ENCODE assay signal across 7 mouse cellular contexts in genomic region chr8:105826861-105827848, GRCm38 (mm10). TPM values are rescaled to one million over a fixed set of nuclear protein-coding genes. Genes with fewer than 3 reads are reported as not detected.
DNase-seq lines count a peak whose midpoint lies in the region; ATAC-seq lines count a peak whose summit lies in the region.

Gene Ranbp10, minus strand, starts transcription at chr8:105827350.
Gene Tsnaxip1, plus strand, starts transcription at chr8:105827731.

- peak; percentile 99 for ATAC-seq in intestine, embryonic 16.5 days
- peak; percentile 98 for ATAC-seq in midbrain, embryonic 11.5 days (ENCODE audit: low FRiP score)

- peak within 1 kb of the TSS; percentile 87 for H3K4me3 ChIP-seq in intestine, embryonic 16.5 days (ENCODE audit: low read length)
- peak within 1 kb of the TSS; percentile 80 for H3K4me3 ChIP-seq in midbrain, embryonic 11.5 days (ENCODE audit: low read depth, low read length)

- peaks cover 9% of the 10 kb centered on the region for H3K4me1 ChIP-seq in intestine, embryonic 16.5 days (ENCODE audit: control insufficient read depth, insufficient read depth, low read length)
- peaks cover 10% of the 10 kb centered on the region for H3K4me1 ChIP-seq in midbrain, embryonic 11.5 days (ENCODE audit: control insufficient read depth, insufficient read depth, low read length)

- peaks cover 2% of the 10 kb centered on the region; the same call in 1 of the 2 replicates for H3K36me3 ChIP-seq in intestine, embryonic 16.5 days (ENCODE audit: control insufficient read depth, insufficient read depth, low read length)
- H3K36me3 ChIP-seq in midbrain, embryonic 11.5 days (ENCODE audit: control insufficient read depth, insufficient read depth, low read length) = peaks cover 9% of the 10 kb centered on the region

- peak; percentile 98 for DNase-seq in adrenal gland, adult 8-10 months
- peak; percentile 93 for DNase-seq in embryo, embryonic 9.5 days (ENCODE audit: extremely low spot score)
- DNase-seq in gastrocnemius, postnatal 4 days (ENCODE audit: low spot score in 2 of 2) = peak; percentile 86 to 92
- DNase-seq in left cerebral cortex, postnatal 36 days (ENCODE audit: low spot score in 2 of 2) = peak; percentile 93 to 97
- peak; percentile 99 for DNase-seq in midbrain, embryonic 11.5 days (ENCODE audit: low spot score, missing footprints)
- DNase-seq in skeletal muscle tissue, adult 2 months (ENCODE audit: low read depth, low spot score) = peak; percentile 99

- peak within 1 kb of the TSS; percentile 69 for H3K27ac ChIP-seq in intestine, embryonic 16.5 days (ENCODE audit: low read length)
- no peak within 1 kb of the TSS for H3K27ac ChIP-seq in midbrain, embryonic 11.5 days (ENCODE audit: low read depth, low read length)

- under 1% methylated on average over 52 of the region's 52 CpGs for WGBS in intestine, embryonic 16.5 days
- WGBS in midbrain, embryonic 11.5 days = under 1% methylated on average over 52 of the region's 52 CpGs

- H3K9me3 ChIP-seq in intestine, embryonic 16.5 days (ENCODE audit: control insufficient read depth, low read length) = no peaks in the 10 kb centered on the region
- no peaks in the 10 kb centered on the region for H3K9me3 ChIP-seq in midbrain, embryonic 11.5 days (ENCODE audit: control insufficient read depth, low read length)

- peak within 1 kb of the TSS; percentile 89 for H3K9ac ChIP-seq in intestine, embryonic 16.5 days (ENCODE audit: low read depth, low read length)
- H3K9ac ChIP-seq in midbrain, embryonic 11.5 days (ENCODE audit: low read length) = peak within 1 kb of the TSS; percentile 86

- intact Hi-C loops in left cerebral cortex, postnatal 36 days (cut with DNase I) = loop anchor here (10.0 kb wide), 1 partner anchor 112 kb away; no protein-coding TSS in a partner anchor

- no peaks in the 10 kb centered on the region for H3K27me3 ChIP-seq in intestine, embryonic 16.5 days (replicated peaks; ENCODE audit: control insufficient read depth, insufficient read depth, low read length)
- no peaks in the 10 kb centered on the region for H3K27me3 ChIP-seq in midbrain, embryonic 11.5 days (ENCODE audit: control insufficient read depth, insufficient read depth, low read length)

- H3K4me2 ChIP-seq in intestine, embryonic 16.5 days (ENCODE audit: low read depth, low read length) = peak within 1 kb of the TSS; percentile 80
- H3K4me2 ChIP-seq in midbrain, embryonic 11.5 days = peak within 1 kb of the TSS; percentile 89

RNA-seq across cellular contexts. Expression of gene Ranbp10, which starts in this region (rescaled TPM):
- total RNA-seq in adrenal gland, adult 8-10 months (2022) = 10 to 100 TPM; 25.7 to 30.1 (median 27.3) TPM
- total RNA-seq in gastrocnemius, postnatal 4 days (2021) = 10 to 100 TPM; 28.6 to 32.3 TPM
- 7.1 and 8.2 TPM in 2 replicates for polyA plus RNA-seq in intestine, embryonic 16.5 days (2015; fragmentation: Nextera tagmentation; extraction: Ambion mirVana)
- 10 to 100 TPM; 22.1 to 25.1 TPM for total RNA-seq in left cerebral cortex, postnatal 36 days (2021)
- polyA plus RNA-seq in midbrain, embryonic 11.5 days (2014; fragmentation: Nextera tagmentation; extraction: Ambion mirVana) = 10.9 and 11.2 TPM in 2 replicates

RNA-seq across cellular contexts. Expression of gene Tsnaxip1, which starts in this region (rescaled TPM):
- not detected for total RNA-seq in adrenal gland, adult 8-10 months (2022)
- under 1 TPM; 0.74 to 0.75 TPM for total RNA-seq in gastrocnemius, postnatal 4 days (2021)
- polyA plus RNA-seq in intestine, embryonic 16.5 days (2015; fragmentation: Nextera tagmentation; extraction: Ambion mirVana) = not detected in 2 replicates
- total RNA-seq in left cerebral cortex, postnatal 36 days (2021) = not detected
- polyA plus RNA-seq in midbrain, embryonic 11.5 days (2014; fragmentation: Nextera tagmentation; extraction: Ambion mirVana) = 0.15 and 0.18 TPM in 2 replicates
